Mouse (Mus musculus) granulocyte monocyte progenitor cell, adult 5-6 weeks (primary cell): ENCODE data around the gene Specc1. TPM values are rescaled to one million over a fixed set of nuclear protein-coding genes. Genes with fewer than 3 reads are reported as not detected.
A peak's percentile ranks its signal among the peaks of the same experiment; 100 is the strongest.

Source experiments
- ATAC-seq: replicated peaks from 2 replicates; pipeline ENCODE4 v1.8.0; 2016; ENCODE audit warnings: mild to moderate bottlenecking, moderate TSS enrichment, inconsistent platforms; ENCODE audit not compliant: poor library complexity, severe bottlenecking
- total RNA-seq, 2 experiments: library from RNA; stranded (forward) in 1 of 2; stranded (reverse) in 1 of 2; fragments of 200-712, 200-1000 nt in 1 of 2; fragments of >200 nt in 1 of 2; fragmentation: Nextera tagmentation in 1 of 2; gene quantifications; 2 replicates each; pipeline ENCODE4 v1.2.3; 2014 to 2017

Gene Specc1
- total RNA-seq, 2 experiments from 2014 or later = 14.4 to 21.6 TPM

GRCm38 (mm10) chr11:61964611-61965010 is 8.0 kb downstream of the Specc1 start:
- ATAC-seq = no peak

- no peak for ATAC-seq
Measured at GRCm38 (mm10) chr11:61967034-61967433, 10.5 kb downstream of the Specc1 start.

GRCm38 (mm10) chr11:61968875-61969274 is 12.3 kb downstream of the Specc1 start:
- no peak for ATAC-seq

GRCm38 (mm10) chr11:61970901-61971300 is 14.3 kb downstream of the Specc1 start:
- no peak for ATAC-seq

GRCm38 (mm10) chr11:61971441-61972221 is 15.1 kb downstream of the Specc1 start:
- ATAC-seq = no peak

- peak; percentile 35 for ATAC-seq
Measured at GRCm38 (mm10) chr11:61974106-61974707, 17.6 kb downstream of the Specc1 start.

GRCm38 (mm10) chr11:61975783-61976182 is 19.2 kb downstream of the Specc1 start:
- no peak for ATAC-seq

GRCm38 (mm10) chr11:61981285-61981684 is 24.7 kb downstream of the Specc1 start:
- ATAC-seq = no peak

- ATAC-seq = no peak; the same call in 1 of the 2 replicates
Measured at GRCm38 (mm10) chr11:61982828-61983227, 26.3 kb downstream of the Specc1 start.

GRCm38 (mm10) chr11:61986939-61987338 is 30.4 kb downstream of the Specc1 start:
- no peak for ATAC-seq

- no peak for ATAC-seq
Measured at GRCm38 (mm10) chr11:61989647-61990046, 33.1 kb downstream of the Specc1 start.

GRCm38 (mm10) chr11:61991576-61991975 is 35.0 kb downstream of the Specc1 start:
- ATAC-seq = no peak

- no peak for ATAC-seq
Measured at GRCm38 (mm10) chr11:61992671-61993285, 36.2 kb downstream of the Specc1 start.

GRCm38 (mm10) chr11:61999501-61999900 is 42.9 kb downstream of the Specc1 start:
- ATAC-seq = no peak

- no peak for ATAC-seq
Measured at GRCm38 (mm10) chr11:62000099-62000498, 43.5 kb downstream of the Specc1 start.

- no peak for ATAC-seq
Measured at GRCm38 (mm10) chr11:62001977-62002376, 45.4 kb downstream of the Specc1 start.

GRCm38 (mm10) chr11:62004881-62005240 is 48.3 kb downstream of the Specc1 start:
- peak; percentile 78 for ATAC-seq

- ATAC-seq = peak; percentile 83
Measured at GRCm38 (mm10) chr11:62005241-62005910, 48.8 kb downstream of the Specc1 start.

- no peak for ATAC-seq
Measured at GRCm38 (mm10) chr11:62005911-62006260, 49.3 kb downstream of the Specc1 start.

- ATAC-seq = no peak
Measured at GRCm38 (mm10) chr11:62006680-62007079, 50.1 kb downstream of the Specc1 start.

GRCm38 (mm10) chr11:62007984-62008383 is 51.4 kb downstream of the Specc1 start:
- ATAC-seq = no peak
